ENCODE assay signal across 18 mouse cellular contexts in genomic region chr12:16580306-16580705, GRCm38 (mm10). TPM values are rescaled to one million over a fixed set of nuclear protein-coding genes. Genes with fewer than 3 reads are reported as not detected.
DNase-seq lines count a peak whose midpoint lies in the region; ATAC-seq and TF ChIP-seq lines count a peak whose summit lies in the region.
"Had no signal": no experiment of that assay in that cellular context is flagged by ENCODE, and none has a peak within 500 bp of the region (broad histone marks: within the 10 kb centered on the region; RNA-seq: fewer than 3 reads in every experiment).

No protein-coding gene starts in this region.

- H3K4me1 ChIP-seq in liver, embryonic 12.5 days: peaks cover 78% of the 10 kb centered on the region

- H3K9ac ChIP-seq in liver, embryonic 12.5 days: peak overlapping the region; percentile 40
- H3K9ac ChIP-seq: limb, embryonic 15.5 days; midbrain, embryonic 13.5 days had no signal

- peak overlapping the region; percentile 40; the same call in 1 of the 2 replicates for H3K27ac ChIP-seq in layer of hippocampus, adult 2 months
- peak overlapping the region; percentile 76 for H3K27ac ChIP-seq in liver, embryonic 12.5 days
- H3K27ac ChIP-seq: heart, embryonic 10.5 days; kidney, postnatal 0 days; limb, embryonic 15.5 days; midbrain, embryonic 13.5 days had no signal

- peak; percentile 95 for ATAC-seq in erythroid progenitor cell, adult 5-6 weeks (replicated peaks; ENCODE audit: low FRiP score, poor library complexity, severe bottlenecking)
- ATAC-seq in liver, embryonic 12.5 days: peak; percentile 92
- ATAC-seq in megakaryocyte-erythroid progenitor cell, adult 5-6 weeks (replicated peaks; ENCODE audit: low FRiP score, low TSS enrichment, poor library complexity, severe bottlenecking): peak; percentile 81
- ATAC-seq in cerebellum, adult (ENCODE audit: insufficient number of reproducible peaks, low FRiP score, low TSS enrichment): no peak
- ATAC-seq: activated CD4-positive, CD25-positive, alpha-beta regulatory T cell, adult 4 months; midbrain, embryonic 13.5 days; Patski had no signal

- DNase-seq in layer of hippocampus, adult 2 months (ENCODE audit: low spot score in 2 of 2): no peak
- no peak for DNase-seq in layer of hippocampus, postnatal 25 days (ENCODE audit: extremely low spot score in 1 of 2, low spot score in 1 of 2)
- DNase-seq in kidney, postnatal 4 days: no peak
- no peak for DNase-seq in kidney, postnatal 36 days
- DNase-seq: adrenal gland, postnatal 14 days; gastrocnemius, postnatal 14 days; heart, postnatal 10 days; lung, postnatal 36 days had no signal

- 37% methylated on average over 9 of the region's 9 CpGs for WGBS in liver, embryonic 12.5 days (ENCODE audit: insufficient replicate concordance)

- peaks cover 47% of the 10 kb centered on the region for H3K36me3 ChIP-seq in liver, embryonic 12.5 days

- H3K27me3 ChIP-seq in liver, embryonic 12.5 days (replicated peaks): no peaks in the 10 kb centered on the region
- H3K27me3 ChIP-seq: limb, embryonic 15.5 days; midbrain, embryonic 13.5 days; Patski had no signal

- peak overlapping the region; percentile 54 for H3K4me2 ChIP-seq in liver, embryonic 12.5 days
- H3K4me2 ChIP-seq: limb, embryonic 15.5 days; midbrain, embryonic 13.5 days had no signal

- TF ChIP-seq CTCF in layer of hippocampus, adult 2 months (conservative IDR thresholded peaks at IDR 0.05): no peak

- H3K4me3 ChIP-seq in layer of hippocampus, adult 2 months: no peak overlapping the region
- no peak overlapping the region for H3K4me3 ChIP-seq in liver, embryonic 12.5 days
- H3K4me3 ChIP-seq: heart, embryonic 10.5 days; limb, embryonic 15.5 days; midbrain, embryonic 13.5 days had no signal

- H3K9me3 ChIP-seq in liver, embryonic 12.5 days (replicated peaks): no peaks in the 10 kb centered on the region
- H3K9me3 ChIP-seq: heart, embryonic 10.5 days; limb, embryonic 15.5 days; midbrain, embryonic 13.5 days had no signal

RNA-seq across cellular contexts. Expression of gene Lpin1, which starts 30.5 kb away (rescaled TPM):
- total RNA-seq in layer of hippocampus, adult 2 months (2021): 10 to 100 TPM; 25.3 to 27.6 TPM
- total RNA-seq in layer of hippocampus, postnatal 25 days (2021): 10 to 100 TPM; 22.8 to 24.0 TPM
- 10.1 and 10.9 TPM in 2 replicates for total RNA-seq in erythroid progenitor cell, adult 5-6 weeks (2015; ENCODE audit: low replicate concordance)
- 12.2 and 20.9 TPM in 2 replicates for total RNA-seq in erythroid progenitor cell, adult 5-6 weeks (2017; ENCODE audit: low replicate concordance)
- 6.8 and 6.9 TPM in 2 replicates for polyA plus RNA-seq in liver, embryonic 12.5 days (2016; fragmentation: Nextera tagmentation; extraction: Ambion mirVana)
- total RNA-seq in megakaryocyte-erythroid progenitor cell, adult 5-6 weeks (2014; fragmentation: Nextera tagmentation): 47.6 and 62.3 TPM in 2 replicates
- total RNA-seq in megakaryocyte-erythroid progenitor cell, adult 5-6 weeks (2017): 22.4 and 29.3 TPM in 2 replicates
